Mouse (Mus musculus): ENCODE data around the gene Palb2.

DNA sequence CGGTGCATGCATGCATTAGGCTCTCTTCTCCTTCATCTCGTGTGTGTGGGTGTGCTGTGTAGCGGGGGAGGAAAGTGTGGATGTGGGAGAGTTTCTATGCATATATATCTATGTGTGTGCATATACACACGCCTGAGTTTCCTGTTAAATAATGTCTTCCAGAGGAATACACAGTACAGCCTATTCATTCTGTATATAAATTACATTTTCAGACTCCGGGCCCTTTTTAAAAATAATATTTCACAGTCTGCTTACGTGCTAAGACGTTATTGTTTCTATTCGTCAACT, 497 bp upstream of the Palb2 start:
- TF ChIP-seq CTCF (IDR thresholded peaks at IDR 0.05; ENCODE audit: borderline replicate concordance, extremely low read depth, insufficient read depth, insufficient read length) (no peak), POLR2A (IDR thresholded peaks at IDR 0.05; ENCODE audit: borderline replicate concordance, extremely low read depth, insufficient read depth, insufficient read length, poor library complexity, severe bottlenecking) (no peak)

All from brain, embryonic 14.5 days (tissue).